Mouse (Mus musculus) thymus, adult 2 months (tissue): Measurements from ENCODE around the gene Stk38l. TPM values are rescaled to one million over a fixed set of nuclear protein-coding genes. Genes with fewer than 3 reads are reported as not detected.
"Not testable (repeated sequence)": the region's sequence is repeated elsewhere in the genome, so short reads cannot be mapped to it uniquely, and the experiment has no call there.

Experiments used
- DNase-seq: peaks from one replicate; pipeline ENCODE4 v3.0.0; 2021
- H3K27ac ChIP-seq: fragments of 200-500 bp; 2 replicates; pipeline ENCODE4 v1.5.1; 2012; ENCODE audit warnings: low read length, control low read depth; ENCODE audit not compliant: control insufficient read depth, insufficient read depth
- H3K27me3 ChIP-seq: fragments of 200-500 bp; 2 replicates; pipeline ENCODE4 v1.6.1; 2012; ENCODE audit warnings: mild to moderate bottlenecking, low read length, moderate library complexity, mixed read lengths; ENCODE audit not compliant: control insufficient read depth, insufficient read depth
- H3K36me3 ChIP-seq: fragments of 200-500 bp; 2 replicates; pipeline ENCODE4 v1.6.1; 2012; ENCODE audit warnings: mild to moderate bottlenecking, low read length, moderate library complexity; ENCODE audit not compliant: control insufficient read depth, insufficient read depth
- H3K4me1 ChIP-seq: fragments of 200-500 bp; replicated peaks from 2 replicates; pipeline ENCODE4 v1.6.1; 2012; ENCODE audit warnings: low read length; ENCODE audit not compliant: control insufficient read depth, insufficient read depth
- H3K4me3 ChIP-seq: fragments of 200-500 bp; 2 replicates; pipeline ENCODE4 v1.5.1; 2012; ENCODE audit warnings: mild to moderate bottlenecking, low read length, control low read depth, moderate library complexity; ENCODE audit not compliant: control insufficient read depth, insufficient read depth
- CTCF ChIP-seq: fragments of 200-500 bp; IDR thresholded peaks from 2 replicates; pipeline ENCODE4 v1.5.1; 2012; ENCODE audit warnings: mild to moderate bottlenecking, control low read depth, low read length, moderate library complexity, borderline replicate concordance; ENCODE audit not compliant: control insufficient read depth, poor library complexity, insufficient read depth; ENCODE audit errors: extremely low read depth
- POLR2A ChIP-seq: fragments of 200-500 bp; IDR thresholded peaks from 2 replicates; pipeline ENCODE4 v1.6.1; 2012; ENCODE audit warnings: mild to moderate bottlenecking, low read length, control low read depth, moderate library complexity; ENCODE audit not compliant: control insufficient read depth, poor library complexity, insufficient read depth; ENCODE audit errors: extremely low read depth
- WGBS: fragments of 180-500 bp; shearing (Covaris S2); methylation state at CpG from one replicate; pipeline ENCODE4 v1.1.7; 2018; 5-methylcytosine and 5-hydroxymethylcytosine counted together
- polyA plus RNA-seq: library from polyadenylated mRNA; depleted of rRNA; stranded (reverse); fragments of >200 nt; gene quantifications from 2 replicates; pipeline ENCODE4 v1.2.3, GENCODE M21; 2012

Gene Stk38l
- polyA plus RNA-seq, 1 experiment = 3.8 TPM

- 79% methylated on average over 3 of the region's 3 CpGs for WGBS
- TF ChIP-seq CTCF (no peak), POLR2A (no peak)
- H3K27ac ChIP-seq = no peak overlapping the region
- DNase-seq = no peak
- H3K4me1 ChIP-seq = no peaks in the 10 kb centered on the region
- H3K4me3 ChIP-seq = no peak overlapping the region
- H3K36me3 ChIP-seq = no peaks in the 10 kb centered on the region
- no peaks in the 10 kb centered on the region for H3K27me3 ChIP-seq
Observed at GRCm38 (mm10) chr6:146732232-146732631, 7.4 kb downstream of the Stk38l start.

DNA sequence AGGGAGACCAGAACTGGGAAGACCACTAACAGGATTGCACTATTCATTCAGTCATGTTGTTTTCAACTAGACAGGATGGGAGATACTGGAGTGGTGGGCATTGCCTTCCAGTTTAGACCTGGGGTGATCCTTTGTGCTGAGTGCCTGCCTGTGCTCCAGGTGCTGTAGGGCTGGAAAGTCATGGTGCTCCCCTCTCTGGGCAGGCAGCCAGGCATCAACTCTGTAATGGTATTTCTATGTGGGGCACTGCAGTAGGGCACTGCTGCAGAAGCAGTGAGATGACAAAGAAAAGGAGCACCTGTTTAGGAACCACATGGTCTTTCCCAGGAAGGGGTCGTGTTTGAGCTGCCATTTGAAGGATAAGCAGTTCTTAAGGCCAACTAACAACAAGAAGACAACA, 7.9 kb downstream of the Stk38l start:
- 46% methylated on average over 1 of the region's 1 CpGs for WGBS
- no peak for DNase-seq
- no peaks in the 10 kb centered on the region for H3K36me3 ChIP-seq
- no peak overlapping the region for H3K4me3 ChIP-seq
- no peaks in the 10 kb centered on the region for H3K4me1 ChIP-seq
- H3K27ac ChIP-seq = no peak overlapping the region
- no peaks in the 10 kb centered on the region for H3K27me3 ChIP-seq
- TF ChIP-seq CTCF = no peak
- no peak for TF ChIP-seq POLR2A

- H3K4me3 ChIP-seq = no peak overlapping the region
- H3K36me3 ChIP-seq = no peaks in the 10 kb centered on the region
- no peak overlapping the region for H3K27ac ChIP-seq
- no peaks in the 10 kb centered on the region for H3K27me3 ChIP-seq
- no peak for DNase-seq
- TF ChIP-seq CTCF (no peak), POLR2A (no peak)
- WGBS = 100% methylated on average over 1 of the region's 1 CpGs
- H3K4me1 ChIP-seq = no peaks in the 10 kb centered on the region
Observed at GRCm38 (mm10) chr6:146733554-146733953, 8.8 kb downstream of the Stk38l start.

DNA sequence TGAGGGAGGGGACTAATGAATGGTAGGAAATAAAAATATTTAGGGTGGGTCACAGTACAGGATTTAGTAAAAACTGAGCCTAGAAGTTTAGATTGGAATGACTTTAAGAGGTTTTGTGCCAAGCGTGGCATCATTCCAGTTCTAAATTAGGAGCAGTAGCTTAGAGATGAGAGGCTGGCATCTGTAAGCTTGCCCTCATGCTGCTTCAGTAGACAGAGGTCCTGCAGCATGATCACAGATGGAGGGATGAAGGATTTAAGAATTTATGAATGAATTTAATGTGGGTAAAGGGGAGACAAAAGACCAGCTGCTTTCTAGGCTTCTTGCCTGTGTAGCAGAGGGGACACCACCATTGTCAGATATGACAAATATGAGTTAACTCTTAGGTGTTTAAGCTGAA, 14.1 kb downstream of the Stk38l start:
- no peak overlapping the region for H3K27ac ChIP-seq
- 95% methylated on average over 1 of the region's 1 CpGs for WGBS
- H3K27me3 ChIP-seq = no peaks in the 10 kb centered on the region
- no peak for DNase-seq
- no peaks in the 10 kb centered on the region for H3K36me3 ChIP-seq
- no peak overlapping the region for H3K4me3 ChIP-seq
- no peaks in the 10 kb centered on the region for H3K4me1 ChIP-seq
- TF ChIP-seq POLR2A = no peak
- TF ChIP-seq CTCF = no peak

- DNase-seq = no peak
- Histone ChIP-seq H3K27ac (no peak overlapping the region), H3K36me3 (no peaks in the 10 kb centered on the region), H3K4me1 (peaks cover 3% of the 10 kb centered on the region), H3K4me3 (no peak overlapping the region), H3K27me3 (no peaks in the 10 kb centered on the region)
- TF ChIP-seq POLR2A (no peak), CTCF (no peak)
Observed at GRCm38 (mm10) chr6:146740724-146741123, 15.9 kb downstream of the Stk38l start.

GRCm38 (mm10) chr6:146741986-146742635, 17.3 kb downstream of the Stk38l start:
- 91% methylated on average over 5 of the region's 5 CpGs for whole genome bisulfite sequencing
- Histone ChIP-seq H3K4me1 (peaks cover 3% of the 10 kb centered on the region), H3K27ac (no peak overlapping the region), H3K36me3 (no peaks in the 10 kb centered on the region), H3K4me3 (no peak overlapping the region), H3K27me3 (no peaks in the 10 kb centered on the region)
- DNase-seq = no peak
- no peak for TF ChIP-seq CTCF
- TF ChIP-seq POLR2A = no peak

DNA sequence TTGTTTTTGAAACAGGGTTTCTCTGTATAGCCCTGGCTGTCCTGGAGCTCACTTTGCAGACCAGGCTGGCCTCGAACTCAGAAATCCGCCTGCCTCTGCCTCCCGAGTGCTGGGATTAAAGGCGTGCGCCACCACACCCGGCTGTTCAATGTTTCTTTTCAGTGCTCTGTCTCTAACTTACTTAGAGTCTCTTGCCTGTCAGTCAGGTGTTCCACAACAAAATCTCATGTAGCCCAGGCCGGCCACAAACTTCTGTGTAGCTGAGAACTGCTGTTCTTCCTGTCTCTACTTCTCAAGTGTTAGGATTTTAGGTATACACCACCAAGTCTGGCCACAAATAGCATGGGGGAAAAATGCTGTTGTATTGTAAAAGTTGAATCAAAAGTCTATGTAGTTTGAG, 19.5 kb downstream of the Stk38l start:
- peak; percentile 7 for DNase-seq
- H3K4me3 ChIP-seq, H3K4me1 ChIP-seq, H3K27ac ChIP-seq, H3K27me3 ChIP-seq, H3K36me3 ChIP-seq: not testable (repeated sequence)
- WGBS = 60% methylated on average over 7 of the region's 7 CpGs
